Mouse (Mus musculus): ENCODE measurements at regions not wholly inside any gene's neighbourhood (a gene's known extent, or its start where the extent isn't known, plus 50 kb on each side); places are given as distances from the start of the nearest gene placed in this dataset.

DNA sequence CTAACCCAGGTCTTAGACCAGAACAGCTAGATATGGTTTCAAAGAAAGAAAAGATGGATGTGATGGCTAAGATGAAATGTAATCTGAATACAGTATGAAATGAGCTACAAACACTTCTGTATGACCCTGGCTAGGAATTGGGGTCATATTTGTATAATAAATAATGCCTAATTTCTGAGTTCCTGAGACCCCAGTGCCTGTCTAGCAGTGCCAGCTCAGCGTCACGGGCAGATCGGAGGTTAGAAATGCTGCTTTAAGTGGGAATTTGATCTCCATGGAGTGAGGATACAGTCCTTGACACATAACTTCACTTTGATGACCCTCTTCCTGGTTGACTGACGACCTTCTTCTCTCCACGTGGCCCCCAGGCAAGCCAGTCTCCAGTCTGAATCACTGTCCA, 105.7 kb upstream of the Daam1 start:
- TF ChIP-seq CTCF (IDR thresholded peaks at IDR 0.05; ENCODE audit: borderline replicate concordance, control insufficient read depth, extremely low read depth, insufficient read depth, low read length, poor library complexity) (no peak), POLR2A (IDR thresholded peaks at IDR 0.05; ENCODE audit: control insufficient read depth, extremely low read depth, insufficient read depth, low read length, poor library complexity) (no peak)
